Mouse (Mus musculus) natural killer cell, adult 2 months (primary cell): ENCODE measurements around the gene Foxp3.

Experiments
- DNase-seq, 2 experiments: peaks; one replicate each; pipeline ENCODE4 v3.0.0; 2022; ENCODE audit warnings: low spot score in 2 of 2

Foxp3 gene

DNA sequence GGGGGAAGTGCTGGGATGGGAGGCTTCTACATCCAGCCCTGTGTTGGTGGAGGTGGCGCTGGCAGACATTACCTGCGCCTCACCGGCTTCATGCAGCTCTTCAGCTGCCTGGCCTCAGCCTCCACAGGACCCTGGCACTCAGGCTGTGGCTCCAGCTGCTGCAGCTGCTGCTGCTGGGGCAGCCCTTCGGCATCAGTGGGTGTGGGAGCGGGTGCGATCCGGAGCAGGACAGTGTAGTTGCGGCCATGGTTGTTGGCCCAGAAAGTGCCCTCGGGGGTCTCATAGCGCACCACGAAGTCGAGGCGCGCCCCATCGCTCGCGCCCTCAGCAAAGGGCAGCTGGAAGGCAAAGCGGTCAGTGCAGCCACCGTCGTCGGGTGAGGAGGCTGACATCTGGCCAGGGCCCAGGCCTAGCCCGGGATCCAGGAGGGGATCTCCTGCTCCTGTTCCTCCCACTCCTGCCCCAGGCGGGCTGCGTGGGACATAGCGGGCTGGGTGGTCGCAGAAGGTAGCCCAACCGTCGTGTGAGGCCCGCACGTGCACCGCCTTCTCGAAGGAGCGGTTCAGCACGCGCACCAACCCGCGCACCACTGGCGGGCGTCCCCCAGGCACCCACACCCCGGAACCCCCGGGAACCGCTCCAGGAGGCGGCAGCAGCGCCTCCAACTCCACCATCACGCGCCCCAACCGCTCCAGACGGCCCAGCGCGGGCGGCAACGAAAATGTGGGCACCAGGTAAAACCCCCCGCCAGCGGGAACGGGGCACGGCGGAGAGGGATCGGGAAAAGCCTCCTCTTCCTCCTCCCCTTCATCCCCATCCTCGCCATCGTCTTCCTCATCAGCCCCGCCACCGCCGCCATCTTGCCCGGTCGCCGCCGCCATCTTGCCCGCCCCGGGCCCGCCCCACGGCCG, at the start of gene Foxp3:
Gene Foxp3 (plus strand): TSS at position 469 of the 911 bp plus-strand sequence.
- DNase-seq: no peak

DNA sequence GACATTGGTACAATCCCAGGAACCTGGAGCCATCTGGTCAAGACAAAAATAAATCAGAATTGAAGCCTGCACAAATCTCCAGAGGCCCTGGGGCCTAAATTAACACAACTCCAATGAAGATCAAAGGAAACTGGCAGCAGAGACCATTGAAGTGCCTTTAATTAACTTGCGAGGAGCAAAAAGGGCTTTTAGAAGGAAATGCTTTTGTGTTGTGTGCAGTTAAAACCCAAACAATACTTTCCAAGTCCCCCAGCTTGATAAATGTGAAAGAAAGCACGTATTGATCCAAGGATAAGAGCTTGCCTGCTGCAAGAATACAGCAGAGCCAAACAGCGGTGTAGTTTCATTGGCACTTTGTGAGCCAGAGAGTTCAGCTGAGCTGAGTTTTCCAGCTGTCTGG, 48.5 kb upstream of the Foxp3 start:
- DNase-seq: no peak

DNA sequence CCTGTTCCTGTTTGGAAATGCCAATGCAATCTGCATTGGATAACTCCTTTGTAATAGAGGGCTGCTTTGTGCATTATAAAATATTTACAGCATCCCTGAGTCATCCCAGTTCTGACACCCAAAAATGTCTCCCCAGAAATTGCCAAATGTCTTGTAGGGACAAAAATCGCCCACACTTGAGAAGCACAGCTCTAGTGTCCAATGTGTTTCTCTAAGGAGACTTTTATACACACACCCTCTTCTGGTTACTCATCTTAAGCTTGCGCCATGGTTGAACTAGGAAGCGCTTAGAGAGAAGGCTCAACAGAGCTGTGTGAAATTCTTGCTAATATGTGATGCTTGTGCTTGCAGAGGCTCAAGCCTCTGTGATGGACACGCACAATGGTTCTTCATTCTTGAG, 20.0 kb upstream of the Foxp3 start:
- no peak for DNase-seq

DNA sequence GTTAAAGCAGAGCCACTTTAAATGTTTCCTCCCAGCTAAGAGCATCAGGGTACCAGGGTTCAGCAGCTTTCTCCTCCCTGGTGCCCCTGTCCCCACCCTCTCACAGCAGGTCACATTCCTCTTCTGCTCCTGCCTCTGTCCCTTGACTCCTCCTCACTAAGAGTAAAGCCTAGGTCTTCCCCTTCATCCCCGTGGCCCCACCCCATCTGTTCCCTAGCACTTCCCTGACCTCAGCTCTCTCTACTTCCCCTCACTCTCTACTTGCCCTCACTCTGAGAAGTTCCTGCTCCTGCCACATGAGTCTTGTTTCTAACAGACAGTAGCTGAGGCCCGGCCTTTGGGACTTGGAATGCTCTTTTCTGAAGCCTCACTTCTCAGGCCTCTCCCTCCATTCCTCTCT, 10.4 kb upstream of the Foxp3 start:
- no peak for DNase-seq

DNA sequence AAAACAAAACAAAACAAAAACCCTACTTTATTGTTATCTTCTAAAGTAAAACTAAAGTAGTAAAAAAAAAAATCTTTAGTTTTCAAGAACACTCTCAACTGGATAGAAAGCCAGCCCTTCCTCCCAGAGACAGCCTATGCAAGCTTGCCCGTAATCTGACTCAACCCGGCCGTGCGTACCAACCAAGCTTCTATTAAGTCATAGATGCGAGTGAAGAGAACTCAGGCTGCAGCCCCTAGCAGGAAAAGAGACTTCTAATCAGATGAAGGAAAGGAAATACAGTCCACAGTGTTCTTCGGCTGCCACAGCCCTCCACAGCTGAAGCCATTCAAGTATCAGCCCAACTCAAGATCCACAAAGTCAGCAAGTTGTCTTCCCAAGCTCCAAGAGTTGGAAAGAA, 7.1 kb upstream of the Foxp3 start:
- no peak for DNase-seq

DNA sequence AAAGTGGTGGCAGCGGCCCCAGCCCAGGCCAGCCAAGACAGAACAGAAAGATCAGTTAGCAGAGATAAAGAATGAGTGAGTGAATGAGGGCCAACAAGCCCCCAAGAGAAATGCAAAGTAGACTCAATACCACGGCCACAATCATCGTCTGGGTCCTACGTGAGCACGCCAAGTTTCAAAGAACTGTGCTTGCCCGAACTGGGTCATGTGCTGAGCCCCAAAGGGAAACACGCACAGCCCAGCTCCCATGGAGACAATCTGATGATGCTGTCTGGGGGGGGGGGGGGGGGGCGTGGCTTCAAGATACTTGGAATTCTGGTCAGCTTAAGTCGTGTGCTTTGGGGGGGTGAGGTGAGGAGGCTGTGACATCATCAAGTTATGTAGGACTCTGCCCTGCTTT, 6.0 kb upstream of the Foxp3 start:
- no peak for DNase-seq

DNA sequence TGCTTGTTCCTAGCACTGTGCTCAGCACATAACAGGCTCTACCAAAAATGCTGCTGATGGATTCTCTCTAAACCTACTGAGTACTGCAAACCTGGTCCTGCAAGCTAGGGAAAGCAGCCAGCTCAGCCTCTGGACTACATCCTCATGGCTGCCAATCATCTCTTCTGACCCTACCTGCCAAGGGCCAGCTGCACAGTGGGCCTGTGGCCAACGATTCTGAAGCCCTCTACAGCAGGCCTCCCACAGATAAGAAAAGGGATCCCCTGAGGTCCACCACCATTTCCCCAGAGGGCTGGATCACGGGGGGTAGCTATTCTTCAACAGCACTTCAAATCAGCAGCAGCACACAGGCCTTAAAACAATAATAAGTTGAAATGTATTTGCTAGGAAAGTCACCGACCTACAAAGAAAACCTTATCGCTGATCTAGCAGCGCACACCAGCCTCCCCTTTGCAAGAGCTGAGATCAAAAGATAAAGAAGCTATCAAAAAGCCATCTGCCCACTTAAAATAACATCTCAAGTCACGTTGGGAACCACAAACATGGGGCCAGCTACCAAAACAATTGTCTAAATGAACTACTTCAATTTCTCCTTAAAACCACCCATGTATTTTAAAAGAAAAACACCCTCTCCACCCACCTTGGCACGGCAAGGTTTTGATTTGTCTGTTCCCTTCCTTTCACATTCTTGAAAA, 2.8 kb upstream of the Foxp3 start:
- DNase-seq: peak in 1 of 2 experiments; percentile 12

DNA sequence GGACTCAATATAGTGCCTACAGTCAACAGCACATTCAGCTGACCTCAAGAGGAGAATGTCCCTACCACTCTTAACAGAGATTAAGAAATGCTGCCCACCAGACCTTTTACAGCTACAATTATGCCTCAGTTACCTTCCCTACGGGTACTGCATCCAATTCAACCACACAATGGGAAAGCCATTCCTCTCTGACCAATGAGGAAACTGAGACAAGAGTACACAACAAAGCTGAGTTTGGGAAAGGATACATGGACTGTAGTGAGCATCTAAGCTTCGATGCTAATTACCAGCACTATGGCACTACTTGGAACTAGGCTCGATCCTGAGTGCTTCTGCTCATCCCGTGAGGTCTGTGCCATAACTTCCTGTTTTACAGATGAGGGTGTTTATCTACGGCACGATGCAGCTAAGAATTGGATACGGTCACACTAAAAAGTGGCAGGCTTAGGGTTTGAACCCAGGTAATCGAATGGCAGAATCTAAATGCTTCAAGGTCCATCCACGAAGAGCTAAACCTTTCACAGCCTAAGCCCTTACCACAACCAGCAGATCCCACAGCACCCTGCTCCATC, 1.8 kb upstream of the Foxp3 start:
- DNase-seq: no peak

DNA sequence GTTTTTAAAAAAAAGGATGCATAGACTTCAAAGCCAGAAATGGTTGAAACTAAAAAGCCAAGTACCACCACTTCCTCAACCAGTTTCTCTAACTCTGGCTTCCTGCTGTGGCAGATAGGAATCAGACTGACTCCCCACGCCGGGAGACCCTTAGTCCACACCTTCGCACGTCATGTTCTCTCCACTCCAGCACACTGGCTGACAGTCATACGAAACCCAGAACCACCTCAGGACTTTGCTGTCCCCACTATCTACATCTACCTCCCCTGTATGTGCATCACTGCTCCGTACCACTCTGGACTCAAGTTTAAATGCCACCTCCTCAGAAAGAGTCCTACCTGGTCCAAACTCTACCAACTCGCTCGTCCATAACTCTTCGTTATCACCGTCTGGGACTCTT, 978 bp upstream of the Foxp3 start:
- no peak for DNase-seq

DNA sequence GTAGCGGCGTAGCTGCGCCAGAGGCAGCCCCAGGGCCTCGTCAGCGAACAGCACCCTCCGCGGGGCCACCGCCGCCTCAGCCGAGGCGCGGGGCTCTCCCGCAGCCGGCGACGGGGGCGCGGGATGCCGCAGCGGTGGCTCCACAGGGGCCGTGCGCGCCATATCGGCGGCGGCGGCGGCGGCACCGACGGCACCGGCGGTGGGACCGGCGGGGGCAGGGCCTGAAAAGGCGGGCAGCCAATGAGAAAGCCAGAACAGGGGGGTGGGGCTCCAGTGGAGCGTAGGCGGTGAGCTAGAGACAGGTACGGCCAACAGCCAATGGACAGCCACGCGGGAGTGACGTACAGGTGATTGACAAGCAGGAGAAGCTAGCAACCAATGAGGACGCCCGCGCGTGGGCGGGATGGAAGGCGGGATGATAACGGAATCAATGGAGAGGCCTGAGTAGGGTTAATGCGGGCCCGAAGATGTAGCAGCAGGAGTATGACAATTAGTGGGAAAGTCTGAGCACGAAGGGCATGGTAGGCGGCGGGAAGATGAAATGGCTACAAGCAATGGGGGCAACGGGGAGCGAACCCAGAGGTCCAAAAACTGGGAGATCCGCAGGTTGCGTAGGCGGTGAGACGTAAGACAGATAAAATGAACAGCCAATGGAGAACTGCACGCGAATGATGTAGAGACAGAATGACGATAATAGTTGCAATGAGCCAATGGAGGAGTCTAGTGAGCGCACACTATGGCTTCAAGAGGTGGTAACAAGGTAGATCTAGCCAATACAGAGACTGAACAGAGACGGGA, 842 bp downstream of the Foxp3 start, which contains the start of gene Ppp1r3f:
Gene Ppp1r3f (minus strand): TSS at position 197 of the 798 bp plus-strand sequence.
- peak; percentile 93 to 94 for DNase-seq

DNA sequence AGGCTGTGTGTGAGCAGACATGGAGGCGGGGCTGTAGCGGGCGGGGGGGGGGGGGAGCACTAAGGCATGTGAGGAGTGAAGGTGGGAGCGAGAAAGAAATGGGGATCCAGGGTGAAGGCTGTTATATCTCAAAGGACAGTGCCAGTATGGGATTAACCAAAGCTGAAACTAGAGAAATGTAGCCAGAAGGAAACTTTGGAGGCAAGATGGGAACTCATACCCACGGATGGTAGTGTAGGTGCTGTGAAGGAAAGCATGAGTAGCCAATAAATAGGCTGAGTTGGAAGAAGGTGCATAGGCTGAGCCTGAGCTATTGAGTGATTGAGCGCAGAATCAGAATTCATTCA, 1.4 kb downstream of the Foxp3 start:
- no peak for DNase-seq

DNA sequence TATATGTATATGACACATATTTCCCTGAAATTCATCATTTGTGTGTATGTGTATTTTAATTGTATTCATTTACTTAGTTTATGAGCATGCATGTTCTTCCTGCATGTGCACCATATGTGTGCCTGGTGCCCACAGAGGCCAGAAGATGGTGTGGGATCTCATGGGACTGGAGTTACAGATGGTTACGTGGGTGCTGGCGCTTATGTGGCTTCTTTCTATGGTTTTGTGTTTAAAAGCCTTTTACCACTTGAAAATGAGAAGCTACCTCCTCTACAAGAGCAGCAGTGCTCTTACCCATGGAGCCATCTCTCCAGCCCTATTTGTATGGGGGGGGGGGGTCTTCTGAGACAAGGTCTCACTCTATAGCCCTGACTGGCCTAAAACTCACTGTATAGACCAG, 7.7 kb downstream of the Foxp3 start:
- no peak for DNase-seq

DNA sequence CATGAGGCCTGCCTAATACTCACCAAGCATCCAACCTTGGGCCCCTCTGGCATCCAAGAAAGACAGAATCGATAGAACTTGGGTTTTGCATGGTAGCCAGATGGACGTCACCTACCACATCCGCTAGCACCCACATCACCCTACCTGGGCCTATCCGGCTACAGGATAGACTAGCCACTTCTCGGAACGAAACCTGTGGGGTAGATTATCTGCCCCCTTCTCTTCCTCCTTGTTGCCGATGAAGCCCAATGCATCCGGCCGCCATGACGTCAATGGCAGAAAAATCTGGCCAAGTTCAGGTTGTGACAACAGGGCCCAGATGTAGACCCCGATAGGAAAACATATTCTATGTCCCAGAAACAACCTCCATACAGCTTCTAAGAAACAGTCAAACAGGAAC, 10.4 kb downstream of the Foxp3 start:
- no peak for DNase-seq

DNA sequence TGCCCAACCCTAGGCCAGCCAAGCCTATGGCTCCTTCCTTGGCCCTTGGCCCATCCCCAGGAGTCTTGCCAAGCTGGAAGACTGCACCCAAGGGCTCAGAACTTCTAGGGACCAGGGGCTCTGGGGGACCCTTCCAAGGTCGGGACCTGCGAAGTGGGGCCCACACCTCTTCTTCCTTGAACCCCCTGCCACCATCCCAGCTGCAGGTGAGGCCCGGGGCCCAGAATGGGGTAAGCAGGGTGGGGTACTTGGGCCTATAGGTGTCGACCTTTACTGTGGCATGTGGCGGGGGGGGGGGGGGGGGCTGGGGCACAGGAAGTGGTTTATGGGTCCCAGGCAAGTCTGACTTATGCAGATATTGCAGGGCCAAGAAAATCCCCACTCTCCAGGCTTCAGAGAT, 12.9 kb downstream of the Foxp3 start:
- no peak for DNase-seq

DNA sequence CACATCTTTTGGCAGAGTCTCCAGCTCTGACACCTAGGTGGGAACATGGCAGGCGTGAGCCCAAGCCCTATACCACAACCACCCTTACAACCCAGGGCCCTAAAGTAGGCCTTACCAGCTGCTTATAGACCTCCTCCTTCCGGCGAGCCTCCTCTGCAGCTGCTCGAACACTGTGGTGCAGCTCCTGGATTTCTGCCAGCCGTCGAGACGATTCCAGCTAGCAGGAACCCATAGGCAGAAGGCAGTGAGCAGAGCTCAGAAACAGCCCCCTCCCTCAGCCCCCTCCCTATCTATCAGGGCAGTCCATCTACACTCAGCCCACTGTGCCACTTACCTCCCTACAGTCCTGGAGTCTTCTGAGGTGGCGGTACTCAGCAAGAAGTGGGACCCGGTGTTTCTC, 21.9 kb downstream of the Foxp3 start:
- no peak for DNase-seq

DNA sequence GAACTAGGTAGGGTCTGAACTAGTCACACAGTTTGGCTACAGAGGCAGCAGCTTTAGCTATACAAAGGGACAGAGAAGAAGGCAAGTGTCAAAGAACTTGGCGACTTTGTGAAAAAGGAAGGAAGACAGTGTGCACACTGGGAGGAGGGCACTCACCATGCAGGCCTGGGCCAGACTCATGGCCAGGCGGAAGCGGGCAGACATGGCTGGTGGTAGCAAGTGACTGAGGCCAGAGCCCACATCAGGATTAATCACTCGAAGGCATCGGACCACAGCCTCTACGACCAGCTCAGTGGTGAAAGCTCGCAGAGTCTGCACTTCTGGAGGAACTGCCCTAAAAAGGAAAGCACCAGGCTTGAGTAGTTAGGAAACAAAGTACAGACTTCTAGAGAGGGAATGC, 30.6 kb downstream of the Foxp3 start:
- peak in 1 of 2 experiments; percentile 2 for DNase-seq

DNA sequence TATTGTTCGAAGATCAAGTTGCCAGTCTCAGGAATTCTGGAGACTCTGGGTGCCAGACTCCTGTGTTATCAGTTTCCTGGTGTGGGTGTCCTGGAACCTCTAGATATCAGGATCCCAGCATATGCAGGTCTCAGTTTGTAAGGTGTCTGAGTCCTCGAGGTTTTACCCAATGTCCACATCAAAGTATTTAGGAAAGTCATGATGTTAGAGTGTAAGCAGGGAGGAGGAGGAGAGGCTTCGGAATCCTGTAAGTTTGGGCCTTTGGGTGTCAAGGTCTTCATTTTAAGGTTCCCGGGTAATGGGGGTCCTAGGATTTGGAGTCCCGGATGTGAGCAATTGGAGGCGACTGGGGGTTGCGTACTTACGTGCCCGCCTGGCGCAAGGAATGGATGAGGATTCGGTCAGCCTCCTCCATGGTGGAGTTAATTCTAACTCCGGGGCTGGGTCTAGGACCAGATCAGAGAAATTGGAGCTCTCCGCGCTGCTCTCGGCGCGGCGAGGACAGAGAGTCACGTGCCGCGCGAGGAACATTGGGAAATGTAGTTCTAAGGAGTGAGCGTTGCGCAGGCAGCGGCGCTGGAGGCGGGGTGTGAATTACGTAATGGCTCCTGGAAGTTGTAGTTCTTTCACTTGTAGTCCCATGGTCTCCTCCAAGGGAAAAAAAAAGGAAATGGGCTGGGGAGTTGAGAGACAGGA, 31.6 kb downstream of the Foxp3 start, which contains the start of gene Ccdc22:
Gene Ccdc22 (minus strand): TSS at position 639 of the 696 bp plus-strand sequence.
- peak; percentile 57 to 74 for DNase-seq

DNA sequence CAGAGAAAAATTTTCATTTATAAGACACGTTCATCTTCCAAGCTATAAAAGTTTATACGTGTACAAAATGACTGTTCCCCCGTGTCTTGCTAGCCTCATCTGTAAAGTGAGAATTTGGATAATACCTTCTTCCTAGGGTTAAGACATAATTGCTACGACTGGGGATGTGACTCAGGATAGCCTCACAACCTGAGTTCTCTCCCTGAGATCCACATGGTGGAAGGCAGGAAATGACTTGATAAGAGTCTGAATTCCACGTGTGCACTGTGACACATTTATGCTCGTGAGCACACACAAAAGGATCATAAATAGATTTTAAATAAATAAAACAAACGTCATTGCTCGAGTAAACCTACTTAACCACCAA, 32.1 kb downstream of the Foxp3 start:
- no peak for DNase-seq

DNA sequence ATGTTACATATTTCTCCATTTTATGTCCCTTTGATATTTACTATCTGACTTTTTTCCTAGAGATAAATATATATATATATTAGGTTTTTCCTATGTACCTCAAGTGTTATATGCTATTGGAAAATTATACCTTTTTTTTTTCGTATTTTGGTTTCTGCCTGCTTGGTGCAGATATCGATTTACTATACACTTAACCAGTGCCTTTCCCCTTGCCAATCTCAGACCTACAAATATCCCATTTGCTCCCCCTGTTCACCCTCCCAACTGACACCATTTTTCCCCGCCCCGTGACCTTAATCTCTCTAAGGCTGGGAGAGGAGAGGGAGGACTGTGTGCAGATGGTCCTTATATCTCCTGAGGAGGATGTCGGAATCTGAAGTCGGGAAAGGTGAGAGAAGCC, 33.3 kb downstream of the Foxp3 start, which contains the start of gene Cacna1f:
Gene Cacna1f (plus strand): TSS at position 301 of the 400 bp plus-strand sequence.
- DNase-seq: no peak

DNA sequence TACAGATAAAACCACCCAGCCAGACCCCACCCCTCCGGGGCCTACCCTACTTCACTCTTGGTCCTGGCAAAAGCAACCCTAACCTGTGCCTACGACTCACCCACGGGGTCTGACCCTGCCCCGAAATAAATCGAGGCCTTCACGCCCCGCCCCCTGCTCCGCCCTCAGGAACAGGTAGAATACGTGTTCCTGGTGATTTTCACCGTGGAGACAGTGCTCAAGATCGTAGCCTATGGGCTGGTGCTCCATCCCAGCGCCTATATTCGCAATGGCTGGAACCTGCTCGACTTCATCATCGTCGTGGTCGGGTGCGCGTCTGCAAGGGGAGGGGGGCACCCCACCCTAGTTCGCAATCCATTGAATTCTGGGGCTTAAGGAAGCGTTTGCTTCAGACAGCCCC, 36.6 kb downstream of the Foxp3 start:
- DNase-seq: no peak

DNA sequence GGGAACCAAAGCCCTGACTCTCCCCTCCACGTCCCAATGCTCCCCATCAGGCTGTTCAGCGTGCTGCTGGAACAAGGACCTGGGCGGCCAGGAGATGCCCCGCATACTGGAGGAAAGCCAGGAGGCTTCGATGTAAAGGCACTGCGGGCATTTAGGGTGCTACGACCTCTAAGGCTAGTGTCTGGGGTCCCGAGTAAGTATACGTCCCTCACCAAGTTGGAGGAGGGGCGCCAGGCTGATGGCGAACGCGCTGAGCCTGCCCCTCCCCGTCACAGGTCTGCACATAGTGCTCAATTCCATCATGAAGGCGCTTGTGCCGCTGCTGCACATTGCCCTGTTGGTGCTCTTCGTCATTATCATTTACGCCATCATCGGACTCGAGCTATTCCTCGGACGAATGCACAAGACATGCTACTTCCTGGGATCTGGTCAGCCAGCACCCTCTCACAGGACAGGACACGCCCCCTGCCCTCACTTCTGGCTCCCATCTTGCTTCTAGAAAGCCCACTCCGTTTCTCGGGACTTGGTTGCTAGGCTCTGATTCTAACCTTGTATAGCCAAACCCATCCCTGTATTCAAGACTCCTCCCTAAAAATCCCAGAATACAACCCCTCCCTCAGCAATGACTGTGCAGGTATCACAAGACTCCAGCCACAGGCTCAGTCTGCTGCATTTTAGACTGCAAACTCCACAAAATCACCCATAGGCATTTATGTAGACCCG, 37.3 kb downstream of the Foxp3 start:
- DNase-seq: no peak
